Mouse (Mus musculus): ENCODE measurements around the gene Polr2j.

The Polr2j gene

GRCm38 (mm10) chr5:136115891-136116783, at the start of gene Polr2j:
Polr2j (plus strand) TSS chr5:136116631.
- ATAC-seq (ENCODE audit: low TSS enrichment): peak; percentile 98

GRCm38 (mm10) chr5:136069411-136069810, 47.0 kb upstream of the Polr2j start:
- ATAC-seq (ENCODE audit: low TSS enrichment): no peak

- ATAC-seq (ENCODE audit: low TSS enrichment): no peak
These were observed 43.4 kb upstream of the Polr2j start for GRCm38 (mm10) chr5:136073051-136073450.

- ATAC-seq (ENCODE audit: low TSS enrichment): no peak
These were observed 42.9 kb upstream of the Polr2j start for GRCm38 (mm10) chr5:136073526-136073925.

- ATAC-seq (ENCODE audit: low TSS enrichment): no peak
These were observed 41.4 kb upstream of the Polr2j start for GRCm38 (mm10) chr5:136075076-136075475.

- no peak for ATAC-seq (ENCODE audit: low TSS enrichment)
These were observed 40.1 kb upstream of the Polr2j start for GRCm38 (mm10) chr5:136076284-136076683.

- ATAC-seq (ENCODE audit: low TSS enrichment): no peak
These were observed 39.4 kb upstream of the Polr2j start for GRCm38 (mm10) chr5:136077001-136077550.

GRCm38 (mm10) chr5:136078136-136078535, 38.3 kb upstream of the Polr2j start:
- ATAC-seq (ENCODE audit: low TSS enrichment): no peak

GRCm38 (mm10) chr5:136082345-136082744, 34.1 kb upstream of the Polr2j start:
- no peak for ATAC-seq (ENCODE audit: low TSS enrichment)

- ATAC-seq (ENCODE audit: low TSS enrichment): peak; percentile 99
These were observed 32.7 kb upstream of the Polr2j start, which contains the start of gene Rasa4 for GRCm38 (mm10) chr5:136083669-136084107. Rasa4 (plus strand) TSS chr5:136083916.

- ATAC-seq (ENCODE audit: low TSS enrichment): 0 out of 2 replicates have a peak, but pooled peaks have one; percentile 10
These were observed 32.1 kb upstream of the Polr2j start for GRCm38 (mm10) chr5:136084144-136084881.

- no peak for ATAC-seq (ENCODE audit: low TSS enrichment)
These were observed 31.4 kb upstream of the Polr2j start for GRCm38 (mm10) chr5:136084891-136085651.

GRCm38 (mm10) chr5:136086290-136086689, 30.1 kb upstream of the Polr2j start:
- no peak for ATAC-seq (ENCODE audit: low TSS enrichment)

- no peak for ATAC-seq (ENCODE audit: low TSS enrichment)
These were observed 27.4 kb upstream of the Polr2j start for GRCm38 (mm10) chr5:136088821-136089575.

- ATAC-seq (ENCODE audit: low TSS enrichment): no peak
These were observed 24.5 kb upstream of the Polr2j start for GRCm38 (mm10) chr5:136091927-136092326.

- peak; percentile 80; the same call in 1 of the 2 replicates for ATAC-seq (ENCODE audit: low TSS enrichment)
These were observed 22.0 kb upstream of the Polr2j start for GRCm38 (mm10) chr5:136094249-136095010.

GRCm38 (mm10) chr5:136095089-136095488, 21.3 kb upstream of the Polr2j start:
- ATAC-seq (ENCODE audit: low TSS enrichment): no peak

GRCm38 (mm10) chr5:136098536-136098935, 17.9 kb upstream of the Polr2j start:
- no peak for ATAC-seq (ENCODE audit: low TSS enrichment)

GRCm38 (mm10) chr5:136102099-136102820, 14.2 kb upstream of the Polr2j start:
- ATAC-seq (ENCODE audit: low TSS enrichment): peak; percentile 75

All from frontal cortex, adult (tissue).